Mouse (Mus musculus) liver, embryonic 12.5 days (tissue): ENCODE results near the gene Arl16. TPM values are rescaled to one million over a fixed set of nuclear protein-coding genes. Genes with fewer than 3 reads are reported as not detected.

Experiments
- ATAC-seq: fragments of 200-750 bp; cut with Nextera tagmentation; 2 replicates; pipeline ENCODE4 v1.8.0; 2017; ENCODE audit warnings: moderate number of reproducible peaks, mild to moderate bottlenecking, moderate library complexity
- H3K27ac ChIP-seq: fragments of 300-500 bp; sonication (generic); 2 replicates; pipeline ENCODE4 v1.5.1; 2016; ENCODE audit warnings: mild to moderate bottlenecking
- H3K27me3 ChIP-seq: fragments of 300-500 bp; sonication (generic); replicated peaks from 2 replicates; pipeline ENCODE4 v1.6.1; 2016; ENCODE audit warnings: mild to moderate bottlenecking, moderate library complexity
- H3K36me3 ChIP-seq: fragments of 300-500 bp; sonication (generic); 2 replicates; pipeline ENCODE4 v1.6.1; 2016; ENCODE audit warnings: mild to moderate bottlenecking, moderate library complexity
- H3K4me1 ChIP-seq: fragments of 300-500 bp; sonication (generic); 2 replicates; pipeline ENCODE4 v1.6.1; 2016
- H3K4me2 ChIP-seq: fragments of 300-500 bp; sonication (generic); 2 replicates; pipeline ENCODE4 v1.6.1; 2016; ENCODE audit warnings: mild to moderate bottlenecking, moderate library complexity
- H3K4me3 ChIP-seq: fragments of 300-500 bp; sonication (generic); 2 replicates; pipeline ENCODE4 v1.5.1; 2016; ENCODE audit warnings: mild to moderate bottlenecking, moderate library complexity
- H3K9ac ChIP-seq: fragments of 300-500 bp; sonication (generic); 2 replicates; pipeline ENCODE4 v1.6.1; 2016; ENCODE audit warnings: mild to moderate bottlenecking, moderate library complexity
- H3K9me3 ChIP-seq: fragments of 300-500 bp; sonication (generic); replicated peaks from 2 replicates; pipeline ENCODE4 v1.6.1; 2016; ENCODE audit warnings: mild to moderate bottlenecking, moderate library complexity
- WGBS: fragments of 180-500 bp; shearing (Covaris S2); methylation state at CpG from one replicate; pipeline ENCODE4 v1.1.7; 2016; ENCODE audit not compliant: insufficient replicate concordance; 5-methylcytosine and 5-hydroxymethylcytosine counted together
- polyA plus RNA-seq: library from polyadenylated mRNA; unstranded; fragments of >200 nt; fragmentation: Nextera tagmentation; extraction: Ambion mirVana; gene quantifications from 2 replicates; pipeline ENCODE4 v1.2.1, GENCODE M21; 2016

The Arl16 gene
- polyA plus RNA-seq, 1 experiment from 2014 or later, result 22.3 TPM

GRCm38 (mm10) chr11:120490291-120491046, 23.1 kb upstream of the Arl16 start:
- H3K27ac ChIP-seq, result peak overlapping the region; percentile 94
- no peak for ATAC-seq
- no peaks in the 10 kb centered on the region for H3K27me3 ChIP-seq
- peaks cover 83% of the 10 kb centered on the region for H3K4me1 ChIP-seq
- peak overlapping the region; percentile 97 for H3K4me2 ChIP-seq
- 0 out of 2 replicates have a peak overlapping the region, but pooled peaks have one; percentile 87 for H3K9ac ChIP-seq
- WGBS, result 27% methylated on average over 4 of the region's 4 CpGs
- H3K4me3 ChIP-seq, result no peak overlapping the region; the same call in 1 of the 2 replicates
- H3K9me3 ChIP-seq, result no peaks in the 10 kb centered on the region
- H3K36me3 ChIP-seq, result peaks cover 63% of the 10 kb centered on the region

GRCm38 (mm10) chr11:120489054-120489761, 21.8 kb upstream of the Arl16 start:
- Histone ChIP-seq H3K4me3 (no peak overlapping the region), H3K9ac (0 out of 2 replicates have a peak overlapping the region, but pooled peaks have one; percentile 18), H3K4me2 (no peak overlapping the region), H3K9me3 (no peaks in the 10 kb centered on the region), H3K4me1 (peaks cover 91% of the 10 kb centered on the region), H3K36me3 (peaks cover 51% of the 10 kb centered on the region), H3K27ac (peak overlapping the region; percentile 94), H3K27me3 (no peaks in the 10 kb centered on the region)
- peak; percentile 38 for ATAC-seq
- 58% methylated on average over 4 of the region's 4 CpGs for WGBS

- H3K4me2 ChIP-seq, result no peak overlapping the region
- H3K4me3 ChIP-seq, result no peak overlapping the region
- no peaks in the 10 kb centered on the region for H3K9me3 ChIP-seq
- no peaks in the 10 kb centered on the region for H3K27me3 ChIP-seq
- H3K9ac ChIP-seq, result no peak overlapping the region
- WGBS, result 72% methylated on average over 4 of the region's 4 CpGs
- H3K27ac ChIP-seq, result peak overlapping the region; percentile 42; the same call in 1 of the 2 replicates
- ATAC-seq, result no peak
- H3K4me1 ChIP-seq, result peaks cover 91% of the 10 kb centered on the region
- H3K36me3 ChIP-seq, result peaks cover 48% of the 10 kb centered on the region
Measured at GRCm38 (mm10) chr11:120488516-120488915, 21.1 kb upstream of the Arl16 start.

GRCm38 (mm10) chr11:120485251-120485650, 17.8 kb upstream of the Arl16 start:
- no peak for ATAC-seq
- peak overlapping the region; percentile 93 for H3K9ac ChIP-seq
- peaks cover 79% of the 10 kb centered on the region for H3K36me3 ChIP-seq

GRCm38 (mm10) chr11:120484265-120484981, 17.0 kb upstream of the Arl16 start, which contains the start of gene Mrpl12:
TSS of gene Mrpl12 (plus strand) at chr11:120484613.
- Histone ChIP-seq H3K27ac (peak within 1 kb of the TSS; percentile 80), H3K4me3 (peak within 1 kb of the TSS; percentile 95), H3K4me1 (peaks cover 64% of the 10 kb centered on the region), H3K9me3 (no peaks in the 10 kb centered on the region), H3K27me3 (no peaks in the 10 kb centered on the region), H3K9ac (peak within 1 kb of the TSS; percentile 93), H3K36me3 (peaks cover 80% of the 10 kb centered on the region), H3K4me2 (peak within 1 kb of the TSS; percentile 90)
- peak; percentile 92 for ATAC-seq
- under 1% methylated on average over 60 of the region's 60 CpGs for WGBS

More at GRCm38 (mm10) chr11:120485251-120485650, 17.8 kb upstream of the Arl16 start:
- Histone ChIP-seq H3K27ac (peak overlapping the region; percentile 80), H3K9me3 (no peaks in the 10 kb centered on the region), H3K4me2 (peak overlapping the region; percentile 90), H3K27me3 (no peaks in the 10 kb centered on the region), H3K4me3 (peak overlapping the region; percentile 95), H3K4me1 (peaks cover 73% of the 10 kb centered on the region)
- 5% methylated on average over 10 of the region's 10 CpGs for WGBS

- no peak for ATAC-seq
- peaks cover 55% of the 10 kb centered on the region for H3K4me1 ChIP-seq
- H3K9ac ChIP-seq, result peak overlapping the region; percentile 93
- H3K27me3 ChIP-seq, result no peaks in the 10 kb centered on the region
- peak overlapping the region; percentile 80 for H3K27ac ChIP-seq
- peaks cover 83% of the 10 kb centered on the region for H3K36me3 ChIP-seq
- WGBS, result 82% methylated on average over 7 of the region's 7 CpGs
- H3K4me2 ChIP-seq, result peak overlapping the region; percentile 90
- no peaks in the 10 kb centered on the region for H3K9me3 ChIP-seq
- H3K4me3 ChIP-seq, result peak overlapping the region; percentile 95
Measured at GRCm38 (mm10) chr11:120483448-120483934, 16.1 kb upstream of the Arl16 start.

- Histone ChIP-seq H3K4me3 (no peak overlapping the region), H3K27ac (no peak overlapping the region), H3K9ac (no peak overlapping the region), H3K9me3 (no peaks in the 10 kb centered on the region), H3K36me3 (peaks cover 85% of the 10 kb centered on the region), H3K27me3 (no peaks in the 10 kb centered on the region), H3K4me1 (peaks cover 22% of the 10 kb centered on the region), H3K4me2 (no peak overlapping the region)
- WGBS, result 91% methylated on average over 6 of the region's 6 CpGs
- ATAC-seq, result no peak
Measured at GRCm38 (mm10) chr11:120472052-120472451, 4.6 kb upstream of the Arl16 start.

GRCm38 (mm10) chr11:120467736-120468092, 307 bp upstream of the Arl16 start:
- H3K9ac ChIP-seq, result peak overlapping the region; percentile 87
- no peaks in the 10 kb centered on the region for H3K27me3 ChIP-seq
- peak overlapping the region; percentile 78 for H3K27ac ChIP-seq
- H3K4me2 ChIP-seq, result peak overlapping the region; percentile 96
- ATAC-seq, result peak; percentile 70
- peaks cover 38% of the 10 kb centered on the region for H3K4me1 ChIP-seq
- peaks cover 71% of the 10 kb centered on the region for H3K36me3 ChIP-seq
- under 1% methylated on average over 33 of the region's 33 CpGs for WGBS
- H3K9me3 ChIP-seq, result no peaks in the 10 kb centered on the region
- peak overlapping the region; percentile 82 for H3K4me3 ChIP-seq

GRCm38 (mm10) chr11:120465521-120465920, 1.9 kb downstream of the Arl16 start:
- no peak overlapping the region for H3K4me3 ChIP-seq

GRCm38 (mm10) chr11:120464365-120464764, 3.0 kb downstream of the Arl16 start:
- no peak for ATAC-seq
- H3K4me1 ChIP-seq, result peaks cover 46% of the 10 kb centered on the region
- H3K4me2 ChIP-seq, result no peak overlapping the region
- peaks cover 70% of the 10 kb centered on the region for H3K36me3 ChIP-seq
- 0 out of 2 replicates have a peak overlapping the region, but pooled peaks have one; percentile 6 for H3K27ac ChIP-seq
- H3K4me3 ChIP-seq, result no peak overlapping the region
- no peak overlapping the region for H3K9ac ChIP-seq
- H3K27me3 ChIP-seq, result no peaks in the 10 kb centered on the region
- 84% methylated on average over 5 of the region's 5 CpGs for WGBS
- no peaks in the 10 kb centered on the region for H3K9me3 ChIP-seq

More at GRCm38 (mm10) chr11:120465521-120465920, 1.9 kb downstream of the Arl16 start:
- no peak overlapping the region for H3K27ac ChIP-seq
- ATAC-seq, result no peak
- no peaks in the 10 kb centered on the region for H3K27me3 ChIP-seq
- H3K9ac ChIP-seq, result no peak overlapping the region
- peaks cover 71% of the 10 kb centered on the region for H3K36me3 ChIP-seq
- 72% methylated on average over 4 of the region's 4 CpGs for WGBS
- peaks cover 42% of the 10 kb centered on the region for H3K4me1 ChIP-seq
- H3K4me2 ChIP-seq, result no peak overlapping the region
- no peaks in the 10 kb centered on the region for H3K9me3 ChIP-seq

GRCm38 (mm10) chr11:120463536-120463935, 3.9 kb downstream of the Arl16 start:
- Histone ChIP-seq H3K9me3 (no peaks in the 10 kb centered on the region), H3K27me3 (no peaks in the 10 kb centered on the region), H3K27ac (no peak overlapping the region), H3K4me1 (peaks cover 46% of the 10 kb centered on the region), H3K9ac (no peak overlapping the region), H3K4me3 (no peak overlapping the region), H3K4me2 (no peak overlapping the region), H3K36me3 (peaks cover 65% of the 10 kb centered on the region)
- no peak for ATAC-seq
- 83% methylated on average over 2 of the region's 2 CpGs for WGBS
